Mouse (Mus musculus) mouse trophoblast stem cell (cell line): ENCODE measurements around the gene Ptk6.

Source experiments
- in situ Hi-C, 2 experiments: fragments of 300-500 bp; cut with MseI, MboI; formaldehyde crosslinking; loops; 2 replicates in 1 of 2; 3 replicates in 1 of 2; pipeline ENCODE4 v1.15.1; 2025

Gene Ptk6

DNA sequence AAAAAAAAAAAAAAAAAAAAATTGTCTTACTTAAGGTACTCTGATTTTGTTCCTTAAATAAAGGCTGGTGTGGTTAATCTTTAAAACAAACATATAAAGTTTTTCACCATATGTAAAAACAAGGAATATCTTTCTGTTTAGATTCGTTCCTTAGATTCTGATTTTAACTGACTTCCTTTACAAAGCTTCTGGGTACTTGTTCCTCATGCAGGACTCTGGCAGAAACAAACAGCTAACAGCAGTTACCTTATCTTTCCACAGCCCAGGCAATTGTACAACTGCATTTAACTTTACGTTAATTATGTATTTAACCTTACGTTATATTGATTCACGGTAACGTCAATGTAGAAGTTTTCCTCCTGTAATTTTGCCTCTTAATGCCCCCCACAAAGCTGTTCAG lies 36.1 kb downstream of the Ptk6 start:
- in situ Hi-C loops: no loop called here

DNA sequence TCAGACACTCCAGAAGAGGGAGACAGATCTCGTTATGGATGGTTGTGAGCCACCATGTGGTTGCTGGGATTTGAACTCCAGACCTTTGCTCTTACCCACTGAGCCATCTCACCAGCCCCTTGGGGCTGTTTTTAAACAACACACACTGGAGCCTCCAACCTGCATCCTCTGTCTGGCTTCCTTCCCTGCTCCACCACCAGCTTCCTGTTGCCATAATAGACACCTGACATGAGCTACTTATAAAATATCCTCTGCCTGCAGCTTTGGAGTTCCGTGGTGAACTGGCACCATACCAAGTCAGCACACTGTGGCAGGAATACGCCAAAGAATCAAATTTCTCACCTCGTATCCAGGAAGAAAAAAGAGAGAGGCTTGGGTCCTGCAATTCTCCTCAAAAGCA lies 41.8 kb downstream of the Ptk6 start:
- in situ Hi-C loops: no loop called here

DNA sequence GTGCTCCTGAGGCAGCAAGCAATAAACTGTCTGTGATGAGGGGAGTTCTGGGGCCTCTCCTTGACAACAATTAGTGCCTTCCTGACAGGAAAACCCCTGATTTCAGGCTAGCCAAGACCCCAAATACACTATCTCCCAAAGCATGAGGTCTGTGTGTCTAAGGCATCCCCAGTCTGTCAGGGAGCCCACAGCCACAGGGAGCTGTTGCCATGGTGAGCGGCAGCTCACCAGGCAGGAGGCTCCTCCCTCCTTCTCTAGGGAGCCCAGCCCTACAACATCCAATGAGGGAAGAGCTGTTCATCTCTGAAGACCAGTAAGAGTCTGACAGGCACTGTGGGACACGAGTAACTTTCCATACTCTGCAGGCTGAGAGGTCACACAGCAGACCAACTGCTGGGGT lies 42.8 kb downstream of the Ptk6 start:
- in situ Hi-C loops: no loop called here

DNA sequence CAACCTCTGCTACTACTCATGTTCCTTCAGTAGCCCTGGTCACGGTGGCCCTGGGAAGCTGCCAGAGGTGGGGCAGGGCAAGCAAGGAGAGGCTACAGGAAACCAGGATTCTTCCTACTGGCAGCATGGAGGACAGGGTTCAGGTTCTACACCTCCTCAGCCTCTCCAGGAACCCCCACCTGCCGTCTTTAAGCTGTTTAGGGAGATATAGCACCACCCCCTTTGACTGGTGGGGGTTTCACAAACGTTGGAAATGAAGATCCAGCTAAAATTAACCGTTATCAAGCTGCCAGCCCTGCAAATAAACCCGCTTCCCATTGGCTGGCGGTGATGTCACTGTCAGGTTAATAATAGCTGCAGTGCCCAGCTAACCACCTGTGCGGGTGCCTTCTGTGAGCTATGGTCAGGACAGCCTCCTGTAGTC lies 43.5 kb downstream of the Ptk6 start:
- in situ Hi-C loops: no loop called here

DNA sequence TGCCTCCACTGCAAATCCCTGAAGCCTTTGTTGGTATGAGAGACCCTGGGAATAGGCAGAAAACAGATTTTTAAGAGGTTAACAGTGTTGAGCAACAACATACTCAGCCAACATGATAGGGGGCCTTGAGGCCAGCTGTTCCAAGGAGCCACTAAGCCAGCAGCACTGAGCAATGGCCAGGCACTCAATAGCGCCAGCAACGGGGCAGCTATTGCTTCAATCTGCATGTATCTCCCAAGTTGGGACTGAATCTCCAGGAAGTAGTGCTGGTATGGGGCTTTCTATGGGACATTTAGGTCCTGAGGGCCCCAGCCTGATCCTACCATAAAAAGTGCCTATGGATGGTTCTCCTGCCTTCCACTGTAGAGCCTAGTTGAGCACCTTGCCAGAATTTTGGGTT lies 44.1 kb downstream of the Ptk6 start:
- in situ Hi-C loops: no loop called here

DNA sequence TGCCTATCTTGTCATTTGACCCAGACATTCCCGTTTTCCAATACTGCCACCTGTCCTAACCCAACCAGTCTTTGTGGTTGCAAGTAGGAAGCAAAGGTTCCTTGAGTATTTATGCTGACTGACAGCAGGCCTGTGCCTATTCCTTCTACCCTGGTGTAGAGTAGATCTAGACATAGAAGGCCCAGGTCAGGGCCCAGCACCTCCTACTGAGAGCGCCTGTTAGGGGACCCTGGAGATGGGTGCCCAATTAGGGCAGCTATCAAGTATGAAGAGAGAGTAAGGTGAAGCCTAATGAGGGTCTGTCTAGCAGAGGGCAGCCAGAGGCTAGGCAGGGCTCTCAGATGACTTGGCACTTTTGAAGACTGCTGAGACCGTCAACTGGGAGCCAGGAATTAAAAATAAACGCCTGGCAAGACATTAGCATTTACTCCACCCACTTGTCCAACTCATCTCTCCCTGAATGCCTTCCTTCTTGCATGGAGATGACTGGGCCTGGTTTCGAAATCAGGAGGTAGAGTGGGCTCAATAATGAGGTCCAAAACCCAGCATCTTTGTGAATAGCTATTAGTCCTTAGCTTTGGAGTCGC lies 44.8 kb downstream of the Ptk6 start:
- in situ Hi-C loops: no loop called here

DNA sequence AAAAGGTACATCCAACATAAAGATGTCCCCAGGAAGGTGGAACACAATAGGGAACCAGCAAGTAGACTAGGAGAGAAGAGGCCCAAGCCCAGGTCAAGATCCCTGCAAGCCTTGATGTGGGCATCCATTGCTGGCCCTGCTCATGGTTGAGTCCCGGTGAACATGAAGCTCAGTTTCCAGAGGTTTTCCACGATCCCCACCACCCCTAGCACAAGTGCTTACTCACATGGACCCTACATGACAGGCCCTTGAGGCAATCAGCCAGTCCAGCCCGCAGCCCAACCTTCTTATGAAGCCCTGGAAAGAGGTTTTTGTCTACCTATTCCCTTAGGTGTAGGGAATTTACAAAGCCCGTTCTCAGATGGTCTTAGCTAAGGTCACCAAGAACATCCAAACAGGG lies 45.4 kb downstream of the Ptk6 start:
- in situ Hi-C loops: no loop called here

DNA sequence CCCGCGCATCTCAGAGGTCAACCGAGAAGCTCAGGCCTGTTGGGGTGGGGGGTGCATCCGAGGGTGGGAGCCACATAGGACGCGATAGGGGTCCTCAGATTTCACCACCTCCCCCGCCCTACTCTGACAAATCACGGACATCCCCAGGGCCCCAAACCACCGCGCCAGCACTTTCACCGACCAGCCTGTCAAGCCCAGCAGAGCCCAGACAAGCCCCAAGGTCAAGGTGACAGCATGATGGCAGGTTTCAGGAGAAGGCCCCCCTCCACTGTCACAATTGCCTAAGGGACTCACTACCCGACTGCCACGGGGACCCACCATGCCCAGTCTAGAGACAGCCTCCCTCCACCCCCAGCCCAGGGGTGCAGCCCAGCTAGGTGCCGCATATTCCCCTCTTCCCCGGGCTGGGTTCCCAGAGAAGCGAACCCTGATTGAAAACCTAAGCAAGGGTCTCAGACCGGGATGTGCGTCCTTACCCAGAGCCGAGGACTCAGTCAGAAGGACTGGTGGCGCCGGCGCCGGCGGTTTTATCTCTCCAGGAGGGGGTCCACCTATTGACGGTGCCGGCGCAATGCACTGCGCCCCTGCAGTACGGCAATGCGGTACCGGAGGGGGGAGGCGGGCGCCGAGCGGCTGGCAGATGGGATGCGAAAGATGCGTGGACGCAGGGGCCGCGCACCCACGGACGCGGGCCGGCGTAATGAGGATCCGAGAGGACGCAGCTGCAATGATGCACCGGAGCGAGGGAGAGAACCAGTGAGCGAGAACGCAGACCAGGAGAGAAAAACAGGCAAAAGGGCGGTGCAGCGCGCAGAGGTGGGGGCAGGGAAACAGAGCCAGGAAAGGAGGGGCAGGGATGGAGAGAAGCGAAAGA lies 46.1 kb downstream of the Ptk6 start, which contains the start of gene Eef1a2:
Gene Eef1a2 (minus strand): TSS at position 767 of the 874 bp plus-strand sequence.
- in situ Hi-C loops: no loop called here

DNA sequence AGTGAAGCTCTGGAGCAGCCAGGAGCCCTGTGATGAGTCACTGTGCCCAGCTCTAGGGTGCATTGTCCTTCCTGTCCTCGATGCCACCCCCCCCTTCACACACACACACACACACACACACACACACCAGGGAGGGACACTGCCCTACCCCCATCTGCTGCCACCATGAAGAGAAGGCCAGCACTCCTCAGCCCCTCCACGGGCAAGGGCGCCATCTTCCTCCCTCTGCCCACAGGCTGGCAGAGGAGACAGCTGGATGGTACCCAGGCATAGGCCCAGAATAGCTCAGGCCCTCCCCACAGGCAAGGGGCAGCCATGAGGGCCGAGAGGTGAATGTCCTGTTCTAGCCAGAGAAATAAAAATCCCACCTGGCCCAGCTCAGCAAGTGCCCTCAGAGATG lies 46.8 kb downstream of the Ptk6 start:
- in situ Hi-C loops: no loop called here

DNA sequence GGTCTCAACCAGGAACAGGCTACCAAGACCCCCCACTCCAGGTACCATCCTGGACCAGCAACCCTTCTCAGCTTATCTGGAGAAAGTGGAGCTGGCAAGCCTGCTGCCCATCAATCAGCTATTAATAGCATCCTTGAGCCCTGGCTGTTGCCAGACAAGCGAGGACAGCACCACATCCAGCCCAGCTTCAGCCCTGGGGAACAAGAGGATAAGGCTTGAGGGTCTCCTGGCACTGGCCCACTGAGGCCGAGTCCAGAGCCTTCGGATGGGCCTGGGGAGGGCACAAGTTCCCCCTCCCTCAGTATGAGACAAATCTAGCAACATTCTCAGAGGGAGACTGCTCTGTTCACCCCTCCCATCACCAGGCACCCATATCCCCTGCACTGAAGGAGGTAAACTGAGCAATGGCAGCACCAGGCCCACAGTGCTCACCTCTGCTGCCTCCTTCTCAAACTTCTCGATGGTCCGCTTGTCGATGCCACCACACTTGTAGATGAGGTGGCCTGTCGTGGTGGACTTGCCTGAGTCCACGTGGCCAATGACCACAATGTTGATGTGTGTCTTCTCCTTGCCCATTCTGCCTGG lies 47.7 kb downstream of the Ptk6 start:
- in situ Hi-C loops: no loop called here

DNA sequence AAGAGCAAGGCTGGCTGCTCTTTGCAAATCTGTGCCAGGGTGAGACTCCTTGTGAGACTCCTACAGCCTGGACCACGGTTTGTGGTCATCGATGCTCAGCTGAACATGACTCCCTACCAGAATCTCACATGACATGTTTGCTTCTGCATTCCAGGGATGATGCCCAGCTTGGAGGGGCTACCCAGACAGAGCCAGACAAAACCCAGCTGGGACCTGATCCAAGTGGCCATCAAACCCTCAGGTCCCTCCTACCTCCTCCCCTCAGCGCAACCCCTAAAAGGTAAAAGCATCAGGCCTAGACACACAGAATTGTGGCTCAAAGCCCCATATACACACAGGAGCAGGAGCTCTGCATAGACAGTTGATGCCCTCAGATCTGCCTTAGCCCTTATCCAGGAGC lies 48.2 kb downstream of the Ptk6 start:
- in situ Hi-C loops: no loop called here

DNA sequence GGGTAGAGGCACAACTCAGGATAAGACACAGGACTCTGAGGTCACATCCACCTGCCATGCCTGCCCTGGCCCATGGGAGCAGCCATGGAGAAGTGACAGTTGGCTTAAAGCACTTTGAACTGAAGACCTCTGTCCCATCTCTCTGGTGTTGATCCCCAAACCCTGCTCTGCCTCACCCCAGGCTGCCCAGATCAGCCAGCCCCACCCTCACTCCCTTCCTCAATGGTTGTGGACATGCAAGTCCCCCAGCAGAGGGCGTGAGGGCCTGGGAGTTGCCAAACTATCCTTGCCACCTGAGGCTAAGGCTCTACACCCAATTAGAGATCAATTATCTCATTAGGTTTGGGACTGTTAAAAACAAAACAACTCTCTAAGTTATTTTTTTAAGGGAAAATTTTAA lies 48.8 kb downstream of the Ptk6 start:
- in situ Hi-C loops: no loop called here

DNA sequence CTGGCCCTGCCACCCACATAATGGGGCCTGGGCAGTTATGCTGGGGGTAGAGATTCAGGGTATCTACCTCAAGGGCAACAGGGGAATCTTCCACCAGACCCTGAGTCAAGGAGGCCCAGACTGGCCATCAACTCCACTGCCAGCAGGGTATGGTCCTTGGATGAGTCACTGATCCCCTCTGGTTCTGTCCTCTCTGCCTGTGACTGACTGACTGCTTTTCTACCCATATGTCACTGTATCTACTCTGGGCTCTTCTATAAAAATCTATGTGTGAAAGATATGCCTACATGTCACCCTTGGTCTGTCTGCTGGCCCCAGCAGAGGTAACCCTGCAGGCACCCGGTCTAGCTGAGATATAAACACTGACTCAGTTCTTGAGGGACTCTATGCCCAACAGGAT lies 49.5 kb downstream of the Ptk6 start:
- in situ Hi-C loops: no loop called here

DNA sequence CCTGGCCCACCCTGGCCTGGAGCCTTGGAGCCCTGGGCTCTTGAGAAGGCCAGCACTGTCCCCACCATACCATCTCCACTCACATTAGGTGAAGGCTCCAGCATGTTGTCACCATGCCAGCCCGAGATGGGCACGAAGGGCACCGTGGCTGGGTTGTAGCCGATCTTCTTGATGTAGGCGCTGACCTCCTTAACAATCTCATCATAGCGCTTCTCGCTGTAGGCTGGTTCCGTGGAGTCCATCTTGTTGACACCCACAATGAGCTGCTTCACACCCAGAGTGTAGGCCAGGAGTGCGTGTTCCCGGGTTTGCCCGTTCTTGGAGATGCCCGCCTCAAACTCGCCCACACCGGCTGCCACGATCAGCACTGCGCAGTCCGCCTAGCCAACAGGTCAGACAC lies 49.9 kb downstream of the Ptk6 start:
- in situ Hi-C loops: no loop called here

DNA sequence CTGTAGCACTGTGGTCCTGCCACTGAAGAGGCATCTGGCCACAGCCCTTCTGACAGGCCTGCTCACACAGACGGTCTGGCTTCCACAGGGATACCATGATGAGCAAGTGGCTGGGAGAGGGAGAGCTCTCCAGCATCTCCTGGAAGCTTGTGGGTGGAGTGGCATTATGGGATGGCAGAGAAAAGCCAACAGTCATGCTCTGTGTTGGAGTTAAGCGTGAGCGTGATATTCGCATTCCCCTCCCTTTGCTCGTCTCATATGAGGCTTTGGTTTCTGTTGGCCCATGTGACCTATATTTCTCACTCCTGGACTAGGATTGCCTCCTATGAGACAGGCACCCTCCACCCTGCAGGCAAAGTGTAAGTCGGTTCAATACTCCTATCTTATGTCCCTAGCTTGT lies 52.3 kb downstream of the Ptk6 start:
- in situ Hi-C loops: no loop called here

DNA sequence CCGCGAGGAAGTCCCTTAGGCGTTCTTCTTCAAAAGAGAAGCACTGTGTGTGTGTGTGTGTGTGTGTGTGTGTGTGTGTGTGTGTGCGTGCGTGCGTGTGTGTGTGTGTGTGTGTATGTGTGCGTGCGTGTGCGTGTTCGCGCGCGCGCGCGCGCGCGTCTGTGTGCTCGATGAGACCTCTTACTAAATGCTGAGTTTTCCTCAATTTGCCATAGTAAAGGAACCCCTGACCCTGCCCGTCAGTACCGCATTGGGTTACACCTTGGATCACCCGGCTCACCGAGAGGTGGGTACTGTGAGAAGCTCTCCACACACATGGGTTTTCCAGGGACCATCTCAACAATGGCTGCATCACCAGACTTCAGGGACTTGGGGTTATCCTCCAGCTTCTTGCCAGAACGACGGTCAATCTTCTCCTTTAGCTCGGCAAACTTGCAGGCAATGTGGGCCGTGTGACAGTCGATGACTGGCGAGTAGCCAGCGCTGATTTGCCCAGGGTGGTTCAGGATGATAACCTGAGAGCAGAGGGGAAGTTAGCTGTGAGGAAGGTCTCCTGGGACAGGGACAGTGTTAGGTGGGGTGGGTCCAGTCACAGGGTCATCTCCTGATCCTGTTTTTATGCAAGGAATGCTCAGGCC lies 54.2 kb downstream of the Ptk6 start:
- in situ Hi-C loops: no loop called here

DNA sequence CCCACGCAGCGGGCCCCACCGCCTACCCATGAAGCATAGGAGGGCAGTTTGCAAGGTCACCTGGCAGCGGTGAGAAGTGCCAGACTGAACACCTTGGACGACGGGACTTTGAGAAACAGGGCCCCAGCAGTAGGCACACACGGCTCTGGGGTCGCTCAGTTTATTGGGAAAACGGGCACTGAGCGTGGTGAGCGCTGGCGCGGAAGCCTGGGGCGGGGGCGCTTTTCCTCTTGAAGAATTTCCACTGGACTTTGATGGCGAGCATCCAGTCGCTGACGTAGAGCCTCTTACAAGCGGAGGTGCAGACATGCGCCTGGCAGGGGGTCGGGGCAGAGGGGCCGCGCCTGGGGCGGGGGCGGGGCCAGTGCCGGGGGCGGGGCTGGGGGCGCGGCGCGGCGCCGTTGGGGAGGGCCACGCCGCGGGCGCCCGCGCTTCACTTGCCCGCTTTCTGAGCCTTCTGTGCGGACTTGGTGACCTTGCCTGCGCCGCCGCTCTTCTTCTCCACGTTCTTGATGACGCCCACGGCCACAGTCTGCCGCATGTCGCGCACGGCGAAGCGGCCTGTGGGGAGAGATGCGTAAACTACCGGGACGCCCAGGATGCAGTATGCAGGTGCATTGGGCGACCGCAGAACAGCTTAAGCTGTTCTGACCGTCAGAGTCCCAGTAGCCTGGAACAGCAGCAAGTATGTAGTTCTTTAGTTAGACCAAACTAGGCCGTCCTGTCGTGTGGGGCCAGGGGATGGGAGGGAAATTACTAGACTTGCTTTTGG lies 54.9 kb downstream of the Ptk6 start:
- in situ Hi-C loops: no loop called here

DNA sequence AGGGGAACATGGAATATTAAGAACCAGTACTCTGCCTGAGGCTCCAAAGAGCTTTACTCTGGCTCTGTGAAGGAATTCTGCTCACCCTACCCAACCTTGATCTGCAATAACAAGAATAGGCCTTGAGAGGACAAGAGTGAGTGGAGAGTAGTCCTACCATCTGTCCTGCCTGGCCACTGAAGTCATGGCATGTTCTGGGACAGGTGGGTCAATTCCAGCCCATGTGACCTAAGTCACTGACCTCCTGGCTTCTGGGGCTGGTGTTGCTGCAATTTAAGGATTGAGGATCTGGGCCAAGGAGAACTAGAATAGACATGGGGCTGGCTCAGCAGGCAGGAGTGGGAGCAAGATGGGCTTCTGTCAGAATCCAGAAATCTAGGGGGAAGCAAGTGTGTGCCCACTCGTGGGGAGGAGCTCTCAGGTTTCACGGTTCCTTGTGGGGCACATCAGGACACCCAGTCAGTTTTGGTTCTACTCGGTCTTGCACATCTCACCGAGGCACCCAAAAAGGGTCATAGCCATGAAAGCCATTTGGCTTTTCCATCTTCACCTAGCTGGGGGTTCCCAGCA lies 55.5 kb downstream of the Ptk6 start:
- in situ Hi-C loops: no loop called here

DNA sequence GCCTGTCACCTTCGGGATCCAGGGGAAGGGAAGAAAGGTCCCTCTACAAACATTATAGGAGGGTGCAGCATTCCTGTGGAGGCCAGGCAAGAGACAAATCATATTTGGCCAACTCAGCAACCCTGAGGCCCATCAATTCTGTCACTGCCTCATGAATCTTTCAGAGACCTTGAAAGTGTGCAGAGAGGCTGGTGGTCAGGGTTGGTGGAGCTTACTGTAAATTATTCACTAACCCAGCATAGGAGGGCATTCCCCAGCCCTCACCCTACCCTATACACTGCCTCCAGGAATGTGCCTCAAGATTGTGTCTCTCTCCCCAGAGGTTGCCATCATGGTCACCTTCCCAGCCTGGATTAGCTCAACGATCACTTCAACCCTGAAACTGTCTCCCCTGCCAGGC lies 57.9 kb downstream of the Ptk6 start:
- in situ Hi-C loops: no loop called here
